Mouse (Mus musculus) lung, postnatal 14 days (tissue): ENCODE results near the gene Traip.

Experiments used
- DNase-seq: peaks from one replicate; pipeline ENCODE4 v3.0.0; 2021

Gene Traip

GRCm38 (mm10) chr9:107971690-107972541, 22.0 kb downstream of the Traip start:
- no peak for DNase-seq

- no peak for DNase-seq
These were observed 24.7 kb downstream of the Traip start for GRCm38 (mm10) chr9:107974491-107975171.

GRCm38 (mm10) chr9:107975399-107976386, 25.8 kb downstream of the Traip start, which contains the start of gene Uba7:
Gene Uba7 (plus strand): TSS chr9:107975505.
- DNase-seq, result no peak

GRCm38 (mm10) chr9:107978815-107979214, 28.9 kb downstream of the Traip start:
- DNase-seq, result no peak

GRCm38 (mm10) chr9:107981684-107982605, 32.0 kb downstream of the Traip start:
- peak; percentile 7 for DNase-seq

- DNase-seq, result peak; percentile 77
These were observed 32.9 kb downstream of the Traip start, which contains the start of gene Gm20661 for GRCm38 (mm10) chr9:107982681-107983346. Gene Gm20661 (plus strand): TSS chr9:107983058.

GRCm38 (mm10) chr9:107983421-107983890, 33.5 kb downstream of the Traip start:
- peak; percentile 82 for DNase-seq

GRCm38 (mm10) chr9:107984052-107984753, 34.3 kb downstream of the Traip start:
- DNase-seq, result no peak

- no peak for DNase-seq
These were observed 34.8 kb downstream of the Traip start for GRCm38 (mm10) chr9:107984754-107985055.

GRCm38 (mm10) chr9:107985131-107986119, 35.5 kb downstream of the Traip start, which contains the start of gene Inka1:
Gene Inka1 (minus strand): TSS chr9:107985879.
- peak; percentile 92 for DNase-seq

- DNase-seq, result peak; percentile 90
These were observed 36.4 kb downstream of the Traip start for GRCm38 (mm10) chr9:107986376-107986775.

GRCm38 (mm10) chr9:107987950-107988349, 38.0 kb downstream of the Traip start:
- DNase-seq, result no peak

- no peak for DNase-seq
These were observed 42.3 kb downstream of the Traip start, which contains the start of gene Cdhr4 for GRCm38 (mm10) chr9:107992197-107992596. Gene Cdhr4 (plus strand): TSS chr9:107992497.

- no peak for DNase-seq
These were observed 43.1 kb downstream of the Traip start for GRCm38 (mm10) chr9:107993013-107993412.

GRCm38 (mm10) chr9:107994464-107994863, 44.5 kb downstream of the Traip start:
- DNase-seq, result no peak

GRCm38 (mm10) chr9:107995513-107995912, 45.6 kb downstream of the Traip start:
- no peak for DNase-seq

- DNase-seq, result no peak
These were observed 46.1 kb downstream of the Traip start, which contains the start of gene Gm20662 for GRCm38 (mm10) chr9:107996049-107996448. Gene Gm20662 (plus strand): TSS chr9:107996349.

- peak; percentile 100 for DNase-seq
These were observed 52.2 kb downstream of the Traip start, which contains the start of gene Ip6k1 for GRCm38 (mm10) chr9:108001922-108002770. Gene Ip6k1 (plus strand): TSS chr9:108002501.
